Mouse (Mus musculus) layer of hippocampus, adult 8-10 months (tissue): ENCODE data around the gene Tnnt3. TPM values are rescaled to one million over a fixed set of nuclear protein-coding genes. Genes with fewer than 3 reads are reported as not detected.

ENCODE experiments used
- DNase-seq, 2 experiments: peaks; one replicate each; pipeline ENCODE4 v3.0.0; 2022; ENCODE audit warnings: low spot score in 2 of 2
- total RNA-seq, 4 experiments: library from RNA; stranded (reverse); gene quantifications; 2 replicates each; pipeline ENCODE4 v1.2.4; 2022

Tnnt3 gene
- total RNA-seq, 4 experiments from 2014 or later, result 1.2 to 3.8 TPM; not detected in 2

GRCm38 (mm10) chr7:142505942-142506341, 7.3 kb downstream of the Tnnt3 start:
- no peak for DNase-seq

DNA sequence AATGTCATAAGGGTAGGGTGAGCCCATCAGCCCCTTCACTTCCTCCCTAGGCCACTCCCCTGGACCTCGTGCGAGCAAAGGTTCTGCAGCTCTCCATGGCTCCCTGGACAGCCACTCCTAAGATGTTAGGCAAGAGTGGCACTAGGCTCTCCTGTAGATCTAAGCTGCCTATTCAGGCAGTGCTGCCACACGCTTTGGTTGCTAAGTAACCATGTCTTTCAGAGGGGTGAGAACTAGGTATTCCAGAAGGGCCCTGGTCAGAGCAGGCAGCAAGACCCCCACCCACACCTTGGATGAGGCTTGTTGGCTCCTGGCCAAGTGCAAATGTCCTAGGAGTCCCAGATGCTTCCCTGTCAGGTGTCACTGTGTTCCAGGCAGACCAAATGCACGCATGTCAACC, 7.9 kb downstream of the Tnnt3 start:
- DNase-seq, result no peak

- no peak for DNase-seq
Observed at GRCm38 (mm10) chr7:142507453-142507852, 8.8 kb downstream of the Tnnt3 start.

GRCm38 (mm10) chr7:142509518-142509917, 10.9 kb downstream of the Tnnt3 start:
- DNase-seq, result no peak

DNA sequence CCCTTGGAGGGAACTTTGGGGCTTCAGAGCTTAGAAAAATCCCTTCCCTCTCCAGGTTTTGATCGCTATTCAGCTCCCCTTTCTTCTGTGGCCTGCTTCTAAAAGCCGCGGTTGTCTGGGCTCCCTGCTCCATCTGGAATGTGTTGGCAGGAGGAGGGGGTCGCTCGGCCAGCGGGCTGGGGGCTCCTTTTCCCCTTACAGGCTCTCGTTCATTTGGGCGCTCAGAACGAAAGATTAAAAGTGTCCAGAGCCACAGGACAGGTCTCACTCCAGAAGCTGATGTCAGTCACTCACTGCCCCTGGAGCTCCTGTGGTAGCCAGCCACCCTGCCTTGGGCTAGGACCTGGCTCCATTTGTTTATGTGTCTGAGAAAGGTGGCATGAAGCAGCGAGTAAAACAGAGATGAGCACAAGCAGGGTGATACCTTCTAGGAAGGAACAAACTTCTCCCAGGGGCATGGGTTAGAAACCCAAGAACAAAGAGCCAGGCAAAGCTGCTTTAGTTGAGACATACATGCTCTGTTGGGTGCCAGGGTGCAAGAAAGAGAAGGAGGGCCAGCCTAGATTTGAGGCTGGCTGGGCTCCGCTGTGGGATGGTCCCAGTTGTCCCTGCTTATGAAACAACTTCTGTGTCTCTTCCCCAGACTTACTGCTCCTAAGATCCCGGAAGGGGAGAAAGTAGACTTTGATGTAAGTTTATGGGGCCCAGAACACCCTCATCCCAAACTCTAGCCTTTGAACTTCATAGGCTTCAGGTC, 11.6 kb downstream of the Tnnt3 start:
- no peak for DNase-seq

DNA sequence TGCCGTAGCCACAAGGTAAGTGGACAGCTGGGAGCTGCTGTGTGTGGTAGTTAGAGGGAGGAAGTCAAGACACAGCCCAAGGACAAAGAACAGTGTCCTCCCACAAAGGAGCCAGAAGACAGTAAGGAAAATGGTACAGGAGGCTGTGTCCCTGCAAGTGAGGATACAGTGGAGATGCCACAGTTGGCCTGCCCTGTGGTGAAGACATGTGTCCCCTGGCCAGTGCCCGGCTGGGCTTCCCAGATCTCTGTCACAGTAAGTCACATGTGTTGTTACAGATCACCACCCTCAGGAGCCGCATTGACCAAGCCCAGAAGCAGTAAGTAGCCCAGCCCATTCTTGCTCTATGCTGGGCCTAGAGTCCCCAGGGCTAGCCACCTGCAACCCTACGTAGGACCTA, 15.4 kb downstream of the Tnnt3 start:
- no peak for DNase-seq

DNA sequence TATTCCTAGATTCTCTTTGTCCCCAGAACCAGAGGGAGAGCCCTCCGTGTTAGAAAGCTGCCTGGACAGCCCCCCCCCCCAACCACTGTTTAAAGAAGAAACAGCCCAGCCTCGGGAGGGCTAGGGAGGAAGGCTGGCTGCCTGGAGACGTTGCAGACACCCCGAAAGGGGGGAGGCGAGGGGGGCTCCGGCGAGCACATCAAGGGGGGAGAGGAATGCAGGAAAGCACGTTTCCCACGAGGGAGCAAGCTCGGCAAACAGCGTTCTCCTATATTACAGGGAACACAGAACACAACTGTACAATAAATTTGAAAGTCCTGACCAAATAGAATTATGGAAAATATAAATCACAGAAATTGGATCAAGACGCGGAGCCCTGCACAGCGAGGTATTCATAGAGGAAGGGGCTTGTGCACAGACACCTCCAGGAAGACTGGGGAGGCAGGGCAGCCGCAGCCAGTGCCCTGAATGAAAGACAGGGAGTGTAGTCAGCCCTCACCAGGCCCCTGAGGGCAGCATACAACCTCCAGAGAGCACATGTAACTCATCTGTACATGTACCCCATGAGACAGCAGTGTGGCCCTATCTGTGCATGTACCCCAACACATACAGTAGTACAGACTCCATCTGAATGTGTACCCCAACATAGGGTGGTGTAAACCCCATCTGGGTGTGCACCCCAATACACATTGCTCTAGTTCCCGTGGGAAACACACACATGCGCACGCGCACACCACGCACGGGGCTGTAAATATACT, 17.8 kb downstream of the Tnnt3 start:
- DNase-seq, result no peak

- DNase-seq, result no peak
Observed at GRCm38 (mm10) chr7:142517531-142517930, 18.9 kb downstream of the Tnnt3 start.

DNA sequence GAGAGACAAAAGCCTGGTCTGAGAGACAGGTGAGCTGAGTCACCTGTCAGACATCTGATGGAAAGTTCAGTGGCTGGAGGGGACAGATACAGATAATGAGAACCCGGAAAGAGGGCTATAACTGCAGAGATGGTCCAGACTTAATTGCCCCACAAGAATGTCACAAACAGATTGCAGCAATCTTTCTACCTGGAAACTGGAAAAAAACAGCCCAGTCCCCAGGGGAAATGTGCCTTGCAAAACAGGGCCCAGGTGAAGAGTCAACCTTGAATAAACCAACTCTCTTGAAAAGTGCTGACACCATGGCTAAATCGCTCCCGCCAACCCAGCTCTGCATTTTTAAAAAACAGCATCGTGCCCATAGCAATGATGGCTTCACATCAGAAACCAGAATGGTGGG, 21.7 kb downstream of the Tnnt3 start:
- no peak for DNase-seq

- no peak for DNase-seq
Observed at GRCm38 (mm10) chr7:142522352-142522751, 23.7 kb downstream of the Tnnt3 start.

DNA sequence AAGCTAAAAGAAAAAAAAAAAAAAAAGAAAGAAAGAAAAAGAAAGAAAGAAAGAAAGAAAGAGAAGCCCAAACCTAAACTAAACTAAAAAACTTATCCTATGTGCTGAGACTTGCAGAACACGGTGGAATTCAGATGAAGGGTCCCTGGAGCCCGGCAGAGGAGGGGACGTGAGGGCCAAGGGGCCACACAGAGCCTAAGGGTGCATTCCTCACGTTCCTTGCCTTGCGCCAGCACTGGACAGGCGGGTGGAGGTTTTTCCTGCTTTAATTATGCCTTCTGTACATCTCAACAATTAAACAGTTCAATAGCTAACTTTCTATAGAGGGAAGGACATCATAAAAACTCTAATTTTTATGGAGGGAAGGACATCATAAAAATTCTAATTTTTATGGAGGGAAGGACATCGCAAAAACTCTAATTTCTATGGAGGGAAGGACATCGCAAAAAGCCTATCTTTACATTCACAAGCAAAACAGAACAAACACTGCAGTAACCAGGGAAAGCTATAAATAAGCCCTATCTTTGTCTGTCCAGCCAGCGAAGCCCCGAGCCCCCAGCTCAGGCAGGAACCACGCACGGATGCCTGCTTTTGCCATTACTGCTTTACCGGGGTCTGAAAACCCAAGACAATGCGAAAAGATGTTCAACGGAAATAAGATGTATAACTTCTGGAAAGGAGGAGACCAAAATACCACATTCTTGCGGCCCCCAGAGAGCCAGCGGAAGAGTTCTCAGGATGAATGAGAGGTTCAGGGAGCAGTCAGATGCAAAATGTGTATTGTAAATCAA, 24.8 kb downstream of the Tnnt3 start:
- no peak for DNase-seq

DNA sequence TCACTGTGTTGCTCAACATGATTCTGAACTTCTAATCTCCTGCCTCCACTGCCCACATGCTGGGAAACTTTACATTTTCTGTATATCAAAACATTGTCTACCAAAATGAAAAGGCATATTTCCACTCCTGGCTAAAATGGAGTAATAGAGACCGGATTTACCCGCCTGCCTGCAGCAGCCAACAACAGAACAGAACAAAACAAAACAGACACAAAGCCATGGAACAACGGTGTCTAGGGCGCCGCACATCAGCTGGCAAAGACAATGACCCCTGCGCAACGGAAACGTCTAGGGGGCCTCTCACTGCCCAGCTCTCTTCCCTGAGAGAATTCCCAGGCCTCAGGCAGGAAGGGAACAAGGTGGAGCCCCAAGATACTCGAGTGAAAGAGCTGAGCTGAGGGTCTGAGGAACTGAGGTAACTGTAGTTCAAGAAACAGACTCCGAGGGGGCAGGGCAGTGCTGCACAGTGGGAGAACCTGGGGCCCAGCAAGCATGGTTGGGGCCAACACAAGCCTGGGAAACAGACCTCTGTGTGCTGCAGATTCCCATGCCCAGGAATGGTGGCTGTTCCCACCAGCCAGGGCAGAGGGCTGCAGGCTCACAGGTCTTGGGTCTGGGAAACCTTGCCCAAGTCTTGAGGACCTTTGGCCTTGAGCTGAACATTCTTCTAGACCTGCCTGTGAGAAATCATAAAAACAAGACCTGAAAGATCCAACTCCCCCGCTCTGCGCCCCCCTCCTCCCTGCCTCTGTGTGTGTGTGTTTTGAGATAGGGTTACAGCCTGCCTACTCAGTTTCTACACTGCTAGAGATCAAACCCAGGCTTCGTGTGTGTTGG, 26.9 kb downstream of the Tnnt3 start:
- DNase-seq, result no peak

DNA sequence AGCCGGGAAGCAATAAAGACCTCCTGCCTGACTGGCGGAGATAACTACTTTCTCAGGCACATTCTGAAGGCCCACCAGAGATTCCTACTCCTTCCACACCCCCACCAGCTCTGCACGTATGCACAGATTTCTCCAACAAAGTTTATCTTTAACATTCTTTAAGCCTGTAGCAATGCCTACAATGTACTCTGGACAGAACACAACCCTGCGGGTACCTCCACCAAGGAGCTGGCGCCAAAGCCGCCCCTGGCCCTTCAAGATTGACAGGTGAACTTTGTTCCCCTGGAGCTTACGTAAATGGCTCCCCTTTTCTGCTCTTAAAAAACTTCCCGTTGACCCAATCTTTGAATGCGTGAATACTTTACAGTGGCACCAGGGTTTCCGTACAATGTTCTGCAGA, 30.7 kb downstream of the Tnnt3 start:
- no peak for DNase-seq

DNA sequence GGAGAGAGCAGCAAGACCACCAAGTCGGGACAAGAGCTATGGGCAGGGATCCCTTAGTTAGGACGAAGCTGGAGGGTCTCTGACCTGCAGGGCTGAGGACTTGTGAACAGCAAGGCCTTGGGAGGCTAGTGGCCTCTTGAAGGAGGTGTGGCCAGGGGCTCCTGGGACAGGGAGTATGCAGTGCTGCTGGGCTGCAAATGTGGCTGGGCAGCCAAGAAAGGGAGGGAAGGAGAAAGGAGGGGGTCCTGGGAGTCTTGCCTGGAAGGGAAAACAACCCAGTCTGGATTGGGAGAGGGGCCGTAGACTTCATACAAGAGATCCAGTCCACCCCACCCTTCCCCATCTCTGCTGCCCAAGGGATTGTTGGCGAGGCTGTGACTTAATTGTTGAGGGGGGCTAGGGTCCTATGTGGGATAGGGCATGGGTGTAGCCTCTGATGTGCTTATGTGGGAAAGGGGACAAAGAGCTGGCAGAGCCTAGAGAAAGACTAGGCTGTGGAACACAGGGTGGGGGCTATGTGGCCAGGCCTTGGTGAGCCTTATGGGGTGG, 33.4 kb downstream of the Tnnt3 start:
- DNase-seq, result no peak

DNA sequence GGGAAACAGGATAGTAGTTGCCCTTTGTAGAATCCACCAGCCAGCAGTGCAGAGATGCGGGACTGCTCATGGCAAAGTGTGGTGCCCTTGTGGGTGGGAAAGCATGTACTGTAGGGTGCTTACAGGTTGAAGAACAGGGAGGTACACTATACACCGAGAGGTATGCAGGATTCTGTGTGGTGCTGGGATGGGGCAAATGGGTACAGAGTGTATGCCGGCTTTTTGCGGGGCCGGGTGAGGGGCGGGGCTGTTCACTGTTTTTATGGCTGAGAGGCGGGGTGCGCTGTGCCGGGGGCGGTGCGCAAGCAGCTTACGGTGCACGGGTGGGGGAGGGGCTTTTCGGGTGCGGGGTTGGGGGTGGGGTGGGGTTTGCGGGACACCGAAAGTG, 34.0 kb downstream of the Tnnt3 start, which contains the start of gene Mrpl23:
TSS of gene Mrpl23 (plus strand) at position 16 of the 388 bp plus-strand sequence.
- no peak for DNase-seq

DNA sequence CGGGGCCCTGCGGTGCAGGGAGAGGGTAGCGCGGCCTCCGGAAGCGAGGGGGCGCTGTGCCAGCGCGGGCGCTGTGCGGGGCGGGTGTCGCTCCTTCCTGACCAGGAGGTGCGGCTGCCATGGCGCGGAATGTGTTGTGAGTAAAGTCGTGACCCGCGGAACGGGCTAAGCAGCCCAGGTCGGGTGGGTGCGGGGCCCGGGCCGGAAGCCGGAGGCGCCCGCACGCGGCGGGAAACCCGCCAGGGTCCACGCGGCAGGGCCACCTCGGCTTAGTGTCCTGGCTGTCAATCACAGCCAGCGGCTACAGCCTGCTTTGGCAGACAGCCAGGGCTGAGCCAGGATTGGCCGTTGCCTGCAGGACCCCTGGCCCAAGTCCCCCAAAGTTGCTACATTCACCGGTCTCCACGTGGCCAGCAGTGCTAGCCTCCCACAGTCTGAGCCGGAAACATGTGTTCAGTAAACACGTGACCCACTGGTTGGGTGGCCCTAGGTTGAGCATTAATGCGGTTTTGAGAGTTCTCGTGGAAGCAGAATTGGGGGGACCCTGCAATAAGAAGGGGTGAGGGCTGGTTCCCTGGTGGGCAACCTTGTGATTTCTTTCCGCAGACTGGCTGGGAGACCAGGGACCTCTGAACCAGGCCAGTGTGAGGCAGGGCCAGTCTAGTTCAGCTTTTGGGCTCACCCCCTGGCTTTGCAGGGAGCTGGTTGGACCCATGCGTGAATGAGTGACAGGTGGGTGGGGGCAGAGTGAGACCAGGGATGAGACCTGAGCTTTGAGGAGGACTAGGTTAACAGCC, 34.6 kb downstream of the Tnnt3 start:
- DNase-seq, result peak; percentile 74 to 84

DNA sequence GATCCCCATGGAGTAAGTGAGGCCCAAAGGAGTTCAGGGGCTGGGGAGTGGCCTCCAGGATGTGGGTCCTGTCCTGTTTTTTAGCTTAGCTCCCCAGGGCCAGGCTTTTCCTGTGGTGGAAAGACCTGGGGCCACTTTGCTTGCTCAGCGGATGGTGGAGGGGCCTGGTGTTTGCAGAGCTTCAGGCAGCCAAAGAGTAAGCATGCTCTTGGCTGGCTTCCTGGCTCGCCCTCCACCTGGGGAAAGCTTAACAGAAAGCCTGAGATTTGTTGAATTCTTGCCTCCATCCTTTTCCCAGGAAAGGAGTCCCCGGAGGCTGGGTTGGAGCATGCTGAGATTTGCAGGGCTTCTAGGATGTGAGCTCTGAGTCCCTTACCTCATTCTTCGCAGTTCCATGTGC, 36.5 kb downstream of the Tnnt3 start:
- DNase-seq, result no peak

- DNase-seq, result no peak
Observed at GRCm38 (mm10) chr7:142535832-142536231, 37.2 kb downstream of the Tnnt3 start.

GRCm38 (mm10) chr7:142537181-142537580, 38.5 kb downstream of the Tnnt3 start:
- no peak for DNase-seq

GRCm38 (mm10) chr7:142537879-142538278, 39.2 kb downstream of the Tnnt3 start:
- peak in 1 of 2 experiments; percentile 37 for DNase-seq
